Mouse (Mus musculus) hindbrain, embryonic 15.5 days (tissue): ENCODE results near the gene Cd47. TPM values are rescaled to one million over a fixed set of nuclear protein-coding genes. Genes with fewer than 3 reads are reported as not detected.

ENCODE experiments used
- ATAC-seq: fragments of 200-750 bp; cut with Nextera tagmentation; 2 replicates; pipeline ENCODE4 v1.8.0; 2017; ENCODE audit warnings: low read depth, moderate number of reproducible peaks, moderate TSS enrichment; ENCODE audit not compliant: low FRiP score
- H3K27ac ChIP-seq: fragments of 300-500 bp; sonication (generic); replicated peaks from 2 replicates; pipeline ENCODE4 v1.5.1; 2015; ENCODE audit warnings: mild to moderate bottlenecking, inconsistent platforms
- H3K27me3 ChIP-seq: fragments of 300-500 bp; sonication (generic); 2 replicates; pipeline ENCODE4 v1.6.1; 2015; ENCODE audit warnings: control low read depth, inconsistent platforms
- H3K36me3 ChIP-seq: fragments of 300-500 bp; sonication (generic); 2 replicates; pipeline ENCODE4 v1.6.1; 2015; ENCODE audit warnings: control low read depth, inconsistent platforms
- H3K4me1 ChIP-seq: fragments of 300-500 bp; sonication (generic); replicated peaks from 2 replicates; pipeline ENCODE4 v1.6.1; 2015; ENCODE audit warnings: control low read depth, inconsistent platforms
- H3K4me2 ChIP-seq: fragments of 300-500 bp; sonication (generic); 2 replicates; pipeline ENCODE4 v1.6.1; 2015; ENCODE audit warnings: moderate library complexity, mild to moderate bottlenecking, inconsistent platforms
- H3K4me3 ChIP-seq: fragments of 300-500 bp; sonication (generic); 2 replicates; pipeline ENCODE4 v1.5.1; 2015; ENCODE audit warnings: mild to moderate bottlenecking, inconsistent platforms
- H3K9ac ChIP-seq: fragments of 300-500 bp; sonication (generic); 2 replicates; pipeline ENCODE4 v1.6.1; 2015; ENCODE audit warnings: inconsistent platforms
- H3K9me3 ChIP-seq: fragments of 300-500 bp; sonication (generic); 2 replicates; pipeline ENCODE4 v1.6.1; 2016; ENCODE audit warnings: control low read depth, inconsistent platforms
- WGBS: fragments of 180-500 bp; shearing (Covaris S2); methylation state at CpG from one replicate; pipeline ENCODE4 v1.1.7; 2015; 5-methylcytosine and 5-hydroxymethylcytosine counted together
- polyA plus RNA-seq: library from polyadenylated mRNA; unstranded; fragments of >200 nt; fragmentation: Nextera tagmentation; extraction: Ambion mirVana; gene quantifications from 2 replicates; pipeline ENCODE4 v1.2.1, GENCODE M21; 2015

Cd47 gene
- polyA plus RNA-seq, 1 experiment from 2014 or later = 170 TPM

- Histone ChIP-seq H3K27me3 (no peaks in the 10 kb centered on the region), H3K4me1 (peaks cover 24% of the 10 kb centered on the region; the same call in 1 of the 2 replicates), H3K4me2 (peak overlapping the region; percentile 65), H3K9ac (no peak overlapping the region), H3K4me3 (peak overlapping the region; percentile 81), H3K36me3 (no peaks in the 10 kb centered on the region), H3K9me3 (no peaks in the 10 kb centered on the region), H3K27ac (no peak overlapping the region)
- no peak for ATAC-seq
- WGBS = 75% methylated on average over 9 of the region's 9 CpGs
Measured at GRCm38 (mm10) chr16:49858161-49858906, 58.0 kb downstream of the Cd47 start.

- no peak overlapping the region for H3K9ac ChIP-seq
- WGBS = 79% methylated on average over 4 of the region's 4 CpGs
- no peak overlapping the region for H3K27ac ChIP-seq
- no peaks in the 10 kb centered on the region for H3K27me3 ChIP-seq
- H3K4me2 ChIP-seq = peak overlapping the region; percentile 65
- H3K36me3 ChIP-seq = no peaks in the 10 kb centered on the region
- no peaks in the 10 kb centered on the region for H3K9me3 ChIP-seq
- peaks cover 23% of the 10 kb centered on the region; the same call in 1 of the 2 replicates for H3K4me1 ChIP-seq
- ATAC-seq = no peak
- H3K4me3 ChIP-seq = 0 out of 2 replicates have a peak overlapping the region, but pooled peaks have one; percentile 81
Measured at GRCm38 (mm10) chr16:49858907-49859853, 58.8 kb downstream of the Cd47 start.

- no peak overlapping the region for H3K4me3 ChIP-seq
- no peaks in the 10 kb centered on the region for H3K27me3 ChIP-seq
- H3K9ac ChIP-seq = no peak overlapping the region
- H3K4me1 ChIP-seq = peaks cover 15% of the 10 kb centered on the region; the same call in 1 of the 2 replicates
- no peak overlapping the region for H3K4me2 ChIP-seq
- WGBS = 100% methylated on average over 1 of the region's 1 CpGs
- H3K36me3 ChIP-seq = no peaks in the 10 kb centered on the region
- H3K9me3 ChIP-seq = no peaks in the 10 kb centered on the region
- H3K27ac ChIP-seq = no peak overlapping the region
- ATAC-seq = no peak
Measured at GRCm38 (mm10) chr16:49861986-49862385, 61.7 kb downstream of the Cd47 start.

GRCm38 (mm10) chr16:49866617-49867016 is 66.3 kb downstream of the Cd47 start:
- no peak for ATAC-seq
- H3K9me3 ChIP-seq = no peaks in the 10 kb centered on the region
- 92% methylated on average over 2 of the region's 2 CpGs for WGBS

GRCm38 (mm10) chr16:49868278-49868677 is 67.9 kb downstream of the Cd47 start:
- H3K36me3 ChIP-seq = peaks cover 16% of the 10 kb centered on the region
- H3K9me3 ChIP-seq = no peaks in the 10 kb centered on the region
- WGBS = 89% methylated on average over 1 of the region's 1 CpGs
- H3K4me2 ChIP-seq = no peak overlapping the region
- no peak overlapping the region for H3K4me3 ChIP-seq
- H3K4me1 ChIP-seq = no peaks in the 10 kb centered on the region
- H3K9ac ChIP-seq = no peak overlapping the region
- H3K27ac ChIP-seq = no peak overlapping the region
- no peak for ATAC-seq
- H3K27me3 ChIP-seq = no peaks in the 10 kb centered on the region

More at GRCm38 (mm10) chr16:49866617-49867016, 66.3 kb downstream of the Cd47 start:
- Histone ChIP-seq H3K27me3 (no peaks in the 10 kb centered on the region), H3K36me3 (peaks cover 16% of the 10 kb centered on the region), H3K9ac (no peak overlapping the region), H3K4me3 (no peak overlapping the region), H3K4me2 (no peak overlapping the region), H3K27ac (no peak overlapping the region), H3K4me1 (no peaks in the 10 kb centered on the region)

GRCm38 (mm10) chr16:49873918-49874317 is 73.6 kb downstream of the Cd47 start:
- ATAC-seq = no peak
- Histone ChIP-seq H3K4me2 (no peak overlapping the region), H3K27ac (no peak overlapping the region), H3K9ac (no peak overlapping the region), H3K9me3 (no peaks in the 10 kb centered on the region), H3K4me1 (no peaks in the 10 kb centered on the region), H3K4me3 (no peak overlapping the region), H3K36me3 (peaks cover 4% of the 10 kb centered on the region), H3K27me3 (no peaks in the 10 kb centered on the region)
- 91% methylated on average over 2 of the region's 2 CpGs for WGBS

- Histone ChIP-seq H3K4me1 (peaks cover 2% of the 10 kb centered on the region; the same call in 1 of the 2 replicates), H3K4me3 (no peak overlapping the region), H3K36me3 (no peaks in the 10 kb centered on the region), H3K4me2 (no peak overlapping the region), H3K27ac (no peak overlapping the region), H3K9me3 (no peaks in the 10 kb centered on the region), H3K27me3 (no peaks in the 10 kb centered on the region), H3K9ac (no peak overlapping the region)
- ATAC-seq = no peak
- 91% methylated on average over 1 of the region's 1 CpGs for WGBS
Measured at GRCm38 (mm10) chr16:49874546-49874945, 74.2 kb downstream of the Cd47 start.

GRCm38 (mm10) chr16:49876291-49877030 is 76.1 kb downstream of the Cd47 start:
- H3K4me1 ChIP-seq = peaks cover 8% of the 10 kb centered on the region; the same call in 1 of the 2 replicates
- H3K36me3 ChIP-seq = no peaks in the 10 kb centered on the region
- H3K9ac ChIP-seq = no peak overlapping the region
- no peaks in the 10 kb centered on the region for H3K9me3 ChIP-seq
- no peaks in the 10 kb centered on the region for H3K27me3 ChIP-seq
- H3K4me2 ChIP-seq = no peak overlapping the region
- ATAC-seq = no peak; the same call in 1 of the 2 replicates
- no peak overlapping the region for H3K27ac ChIP-seq
- WGBS = 88% methylated on average over 9 of the region's 9 CpGs
- no peak overlapping the region for H3K4me3 ChIP-seq

- Histone ChIP-seq H3K27ac (no peak overlapping the region), H3K36me3 (no peaks in the 10 kb centered on the region), H3K9ac (no peak overlapping the region), H3K4me2 (no peak overlapping the region), H3K4me3 (no peak overlapping the region), H3K9me3 (no peaks in the 10 kb centered on the region), H3K4me1 (peaks cover 8% of the 10 kb centered on the region; the same call in 1 of the 2 replicates), H3K27me3 (no peaks in the 10 kb centered on the region)
- ATAC-seq = no peak
- whole genome bisulfite sequencing = 95% methylated on average over 9 of the region's 9 CpGs
Measured at GRCm38 (mm10) chr16:49877243-49877642, 76.9 kb downstream of the Cd47 start.

GRCm38 (mm10) chr16:49878051-49878450 is 77.7 kb downstream of the Cd47 start:
- no peaks in the 10 kb centered on the region for H3K27me3 ChIP-seq
- H3K4me3 ChIP-seq = no peak overlapping the region
- H3K4me2 ChIP-seq = no peak overlapping the region
- 96% methylated on average over 2 of the region's 2 CpGs for WGBS
- no peaks in the 10 kb centered on the region for H3K9me3 ChIP-seq
- no peak overlapping the region for H3K27ac ChIP-seq
- H3K36me3 ChIP-seq = no peaks in the 10 kb centered on the region
- no peak for ATAC-seq
- peaks cover 8% of the 10 kb centered on the region; the same call in 1 of the 2 replicates for H3K4me1 ChIP-seq
- no peak overlapping the region for H3K9ac ChIP-seq

GRCm38 (mm10) chr16:49886403-49887066 is 86.2 kb downstream of the Cd47 start:
- no peak for ATAC-seq
- Histone ChIP-seq H3K4me1 (0 out of 2 replicates have a peak, but pooled peaks cover 3% of the 10 kb centered on the region), H3K4me3 (no peak overlapping the region), H3K27me3 (no peaks in the 10 kb centered on the region), H3K36me3 (no peaks in the 10 kb centered on the region; the same call in 1 of the 2 replicates), H3K4me2 (no peak overlapping the region), H3K27ac (no peak overlapping the region), H3K9me3 (no peaks in the 10 kb centered on the region), H3K9ac (no peak overlapping the region)
- WGBS = 87% methylated on average over 9 of the region's 9 CpGs
